Mouse (Mus musculus) CD4-positive, CD25-positive, alpha-beta regulatory T cell, adult 4 months (primary cell): ENCODE results near the gene Rel. TPM values are rescaled to one million over a fixed set of nuclear protein-coding genes. Genes with fewer than 3 reads are reported as not detected.

ENCODE experiments used
- polyA plus RNA-seq, 2 experiments: library from polyadenylated mRNA; unstranded; fragments of 100-300 nt; shearing (Covaris generic); gene quantifications; one replicate each; pipeline ENCODE4 v1.2.1; 2017

The Rel gene
- polyA plus RNA-seq, 2 experiments from 2014 or later, result 24.2 to 25.8 TPM

Other genes starting within 250 kb of the Rel start
- not detected for gene 1700093K21Rik, start 249.8 kb downstream of the Rel start, polyA plus RNA-seq
- gene 0610010F05Rik, start 137.3 kb downstream of the Rel start, polyA plus RNA-seq, result 1 to 10 TPM; 1.6 to 2.0 TPM
- gene Pus10, start 105.3 kb downstream of the Rel start, polyA plus RNA-seq, result 10 to 100 TPM; 20.7 to 22.2 TPM
- gene Pex13, start 105.0 kb downstream of the Rel start, polyA plus RNA-seq, result 10 to 100 TPM in 1 of 2 experiments, 1 to 10 TPM in 1; 9.1 to 11.3 TPM
- gene Papolg, start 124.3 kb upstream of the Rel start, polyA plus RNA-seq, result 10 to 100 TPM; 40.4 to 52.4 TPM